Mouse (Mus musculus): Measurements from ENCODE around the gene Ccr1.
"Not testable (repeated sequence)": the region's sequence is repeated elsewhere in the genome, so short reads cannot be mapped to it uniquely, and the experiment has no call there.

Ccr1 gene

GRCm38 (mm10) chr9:123928759-123929246 is 39.7 kb downstream of the Ccr1 start:
- no peak for DNase-seq (ENCODE audit: extremely low read depth, low read depth, low spot score)

GRCm38 (mm10) chr9:123928118-123928758 is 40.3 kb downstream of the Ccr1 start:
- no peak for DNase-seq (ENCODE audit: extremely low read depth, low read depth, low spot score)

GRCm38 (mm10) chr9:123927281-123927960 is 41.1 kb downstream of the Ccr1 start:
- DNase-seq (ENCODE audit: extremely low read depth, low read depth, low spot score): no peak

GRCm38 (mm10) chr9:123926041-123926440 is 42.5 kb downstream of the Ccr1 start:
- not testable (repeated sequence) for DNase-seq (ENCODE audit: extremely low read depth, low read depth, low spot score)

- DNase-seq (ENCODE audit: extremely low read depth, low read depth, low spot score): no peak
These were observed 43.2 kb downstream of the Ccr1 start for GRCm38 (mm10) chr9:123925101-123925946.

GRCm38 (mm10) chr9:123924589-123925066 is 43.9 kb downstream of the Ccr1 start:
- DNase-seq (ENCODE audit: extremely low read depth, low read depth, low spot score): no peak

- DNase-seq (ENCODE audit: extremely low read depth, low read depth, low spot score): not testable (repeated sequence)
These were observed 44.5 kb downstream of the Ccr1 start for GRCm38 (mm10) chr9:123924035-123924434.

GRCm38 (mm10) chr9:123923146-123923991 is 45.1 kb downstream of the Ccr1 start:
- no peak for DNase-seq (ENCODE audit: extremely low read depth, low read depth, low spot score)

Measured in fat pad, adult 2 months (tissue).